9 mouse cellular contexts compared by ENCODE assay signal in genomic region chr7:37343691-37344233, GRCm38 (mm10).
DNase-seq lines count a peak whose midpoint lies in the region; ATAC-seq and TF ChIP-seq lines count a peak whose summit lies in the region.
"Had no signal": no experiment of that assay in that cellular context is flagged by ENCODE, and none has a peak within 500 bp of the region (broad histone marks: within the 10 kb centered on the region; RNA-seq: fewer than 3 reads in every experiment).

No protein-coding gene starts in this region.

- ATAC-seq in heart, embryonic 11.5 days (replicated peaks; ENCODE audit: insufficient number of reproducible peaks, low FRiP score, low TSS enrichment), result no peak
- ATAC-seq in forebrain, postnatal 0 days, result no peak; the same call in 1 of the 2 replicates
- ATAC-seq: activated CD4-positive, CD25-positive, alpha-beta regulatory T cell, adult 4 months had no signal

- intact Hi-C loops in heart, postnatal 14 days (cut with DNase I), result loop anchor here (2.0 to 10.0 kb wide), 6 partner anchors 219 to 1271 kb away; partner anchors contain the start of gene Tshz3

- no peak for TF ChIP-seq CTCF in forebrain, postnatal 0 days (IDR thresholded peaks at IDR 0.05; ENCODE audit: low read depth)

- 42% methylated on average over 18 of the region's 18 CpGs for WGBS in heart, embryonic 11.5 days (ENCODE audit: insufficient replicate concordance)
- 14% methylated on average over 18 of the region's 18 CpGs for WGBS in forebrain, postnatal 0 days

- no peak overlapping the region for H3K4me3 ChIP-seq in heart, embryonic 11.5 days (ENCODE audit: low read depth, low read length)
- no peak overlapping the region; the same call in 1 of the 2 replicates for H3K4me3 ChIP-seq in forebrain, postnatal 0 days (ENCODE audit: low read depth, low read length)

- no peaks in the 10 kb centered on the region for H3K36me3 ChIP-seq in heart, embryonic 11.5 days (ENCODE audit: control insufficient read depth, insufficient read depth, low read length)
- H3K36me3 ChIP-seq in forebrain, postnatal 0 days (ENCODE audit: insufficient read depth), result no peaks in the 10 kb centered on the region

- no peak overlapping the region for H3K27ac ChIP-seq in heart, embryonic 11.5 days (ENCODE audit: low read depth, low read length)
- no peak overlapping the region for H3K27ac ChIP-seq in forebrain, postnatal 0 days (ENCODE audit: low read depth, low read length)

- DNase-seq in heart, postnatal 14 days, result no peak
- DNase-seq in cerebellum, adult 9-10 months, result peak; percentile 63
- no peak for DNase-seq in forebrain, postnatal 0 days
- DNase-seq in lung, postnatal 36 days, result peak; percentile 20
- DNase-seq in adrenal gland, adult (ENCODE audit: inconsistent age in 2 of 2, low spot score in 1 of 2), result no peak
- no peak for DNase-seq in left cerebral cortex, adult 8-10 months (ENCODE audit: low spot score in 2 of 2)
- DNase-seq in kidney, adult 9 months, result no peak

- no peak overlapping the region for H3K9ac ChIP-seq in heart, embryonic 11.5 days (ENCODE audit: low read depth, low read length)
- H3K9ac ChIP-seq in forebrain, postnatal 0 days, result no peak overlapping the region

- peak overlapping the region; percentile 73 for H3K4me2 ChIP-seq in heart, embryonic 11.5 days
- H3K4me2 ChIP-seq in forebrain, postnatal 0 days (ENCODE audit: low read depth), result peak overlapping the region; percentile 81

- H3K9me3 ChIP-seq in heart, embryonic 11.5 days (replicated peaks; ENCODE audit: control insufficient read depth, low read length), result no peaks in the 10 kb centered on the region
- H3K9me3 ChIP-seq in forebrain, postnatal 0 days (ENCODE audit: low read length), result no peaks in the 10 kb centered on the region

- H3K4me1 ChIP-seq in heart, embryonic 11.5 days (ENCODE audit: control insufficient read depth, insufficient read depth, low read length), result peaks cover 9% of the 10 kb centered on the region; the same call in 1 of the 2 replicates
- H3K4me1 ChIP-seq in forebrain, postnatal 0 days (ENCODE audit: insufficient read depth), result peaks cover 7% of the 10 kb centered on the region; the same call in 1 of the 2 replicates

- peaks cover 30% of the 10 kb centered on the region for H3K27me3 ChIP-seq in heart, embryonic 11.5 days (ENCODE audit: control insufficient read depth, insufficient read depth, low read length)
- H3K27me3 ChIP-seq in forebrain, postnatal 0 days (ENCODE audit: insufficient read depth, low read length), result no peaks in the 10 kb centered on the region

Comparison
In these comparisons a context has a peak if more than half of its experiments do, and no peak if none do; other contexts are left out.
1. DNase-seq: peak in cerebellum, adult 9-10 months (single experiment) and lung, postnatal 36 days (single experiment); none in heart, postnatal 14 days (0 of 2), forebrain, postnatal 0 days (single experiment), adrenal gland, adult (0 of 2), left cerebral cortex, adult 8-10 months (0 of 2) and kidney, adult 9 months (single experiment).